Mouse (Mus musculus) gastrocnemius, postnatal 10 days (tissue): ENCODE measurements around the gene Gm10295. TPM values are rescaled to one million over a fixed set of nuclear protein-coding genes. Genes with fewer than 3 reads are reported as not detected.

Source experiments
- DNase-seq: peaks from one replicate; pipeline ENCODE4 v3.0.0; 2021; ENCODE audit warnings: mixed read lengths
- long read RNA-seq, 2 experiments: library from polyadenylated mRNA; stranded (forward); transcript quantifications; one replicate each; pipeline ENCODE4 v2.0.0; 2021
- total RNA-seq, 2 experiments: library from RNA; stranded (reverse); gene quantifications; 2 replicates each; pipeline ENCODE4 v1.2.3; 2021

Gm10295 gene
- not detected for total RNA-seq
- long read RNA-seq, experiment 1: 0 reads
- long read RNA-seq, experiment 2: 0 reads

GRCm38 (mm10) chr7:71351364-71351763 lies at the start of gene Gm10295:
Gene Gm10295, minus strand, starts transcription at chr7:71351485.
- DNase-seq: no peak

GRCm38 (mm10) chr7:71401032-71401431 lies 49.7 kb upstream of the Gm10295 start:
- DNase-seq: no peak

GRCm38 (mm10) chr7:71399891-71400632 lies 48.8 kb upstream of the Gm10295 start:
- DNase-seq: no peak

- DNase-seq: no peak
Observed at GRCm38 (mm10) chr7:71398959-71399756, 47.9 kb upstream of the Gm10295 start.

GRCm38 (mm10) chr7:71398389-71398788 lies 47.1 kb upstream of the Gm10295 start:
- no peak for DNase-seq

GRCm38 (mm10) chr7:71392795-71393341 lies 41.6 kb upstream of the Gm10295 start:
- no peak for DNase-seq

- DNase-seq: no peak
Observed at GRCm38 (mm10) chr7:71391333-71391732, 40.0 kb upstream of the Gm10295 start.

- DNase-seq: no peak
Observed at GRCm38 (mm10) chr7:71390291-71390690, 39.0 kb upstream of the Gm10295 start.

- DNase-seq: no peak
Observed at GRCm38 (mm10) chr7:71386050-71386449, 34.8 kb upstream of the Gm10295 start.

GRCm38 (mm10) chr7:71384921-71385320 lies 33.6 kb upstream of the Gm10295 start:
- no peak for DNase-seq

GRCm38 (mm10) chr7:71383341-71384130 lies 32.3 kb upstream of the Gm10295 start:
- DNase-seq: peak; percentile 8

GRCm38 (mm10) chr7:71379826-71380825 lies 28.8 kb upstream of the Gm10295 start:
- DNase-seq: no peak

- DNase-seq: peak; percentile 26
Observed at GRCm38 (mm10) chr7:71378812-71379760, 27.8 kb upstream of the Gm10295 start.

- DNase-seq: no peak
Observed at GRCm38 (mm10) chr7:71377983-71378382, 26.7 kb upstream of the Gm10295 start.

- no peak for DNase-seq
Observed at GRCm38 (mm10) chr7:71374059-71374458, 22.8 kb upstream of the Gm10295 start.

GRCm38 (mm10) chr7:71371916-71372315 lies 20.6 kb upstream of the Gm10295 start:
- no peak for DNase-seq

- DNase-seq: no peak
Observed at GRCm38 (mm10) chr7:71370746-71371145, 19.5 kb upstream of the Gm10295 start.

- DNase-seq: no peak
Observed at GRCm38 (mm10) chr7:71370128-71370527, 18.8 kb upstream of the Gm10295 start.

- DNase-seq: no peak
Observed at GRCm38 (mm10) chr7:71368543-71369181, 17.4 kb upstream of the Gm10295 start.
